Mouse (Mus musculus) midbrain, embryonic 15.5 days (tissue): ENCODE measurements around the gene F13a1. TPM values are rescaled to one million over a fixed set of nuclear protein-coding genes. Genes with fewer than 3 reads are reported as not detected.

Experiments used
- ATAC-seq: fragments of 200-750 bp; cut with Nextera tagmentation; replicated peaks from 2 replicates; pipeline ENCODE4 v1.8.0; 2017; ENCODE audit warnings: moderate TSS enrichment
- H3K27ac ChIP-seq: fragments of 300-500 bp; sonication (generic); 2 replicates; pipeline ENCODE4 v1.5.1; 2015; ENCODE audit warnings: mild to moderate bottlenecking, inconsistent platforms
- H3K27me3 ChIP-seq: fragments of 300-500 bp; sonication (generic); replicated peaks from 2 replicates; pipeline ENCODE4 v1.6.1; 2015; ENCODE audit warnings: inconsistent platforms
- H3K36me3 ChIP-seq: fragments of 300-500 bp; sonication (generic); replicated peaks from 2 replicates; pipeline ENCODE4 v1.6.1; 2015; ENCODE audit warnings: inconsistent platforms
- H3K4me1 ChIP-seq: fragments of 300-500 bp; sonication (generic); 2 replicates; pipeline ENCODE4 v1.6.1; 2015; ENCODE audit warnings: inconsistent platforms
- H3K4me2 ChIP-seq: fragments of 300-500 bp; sonication (generic); 2 replicates; pipeline ENCODE4 v1.6.1; 2015; ENCODE audit warnings: inconsistent platforms, mild to moderate bottlenecking, moderate library complexity
- H3K4me3 ChIP-seq: fragments of 300-500 bp; sonication (generic); 2 replicates; pipeline ENCODE4 v1.5.1; 2015; ENCODE audit warnings: mild to moderate bottlenecking, inconsistent platforms
- H3K9ac ChIP-seq: fragments of 300-500 bp; sonication (generic); 2 replicates; pipeline ENCODE4 v1.6.1; 2015; ENCODE audit warnings: mild to moderate bottlenecking, inconsistent platforms
- H3K9me3 ChIP-seq: fragments of 300-500 bp; sonication (generic); 2 replicates; pipeline ENCODE4 v1.6.1; 2016; ENCODE audit warnings: inconsistent platforms
- WGBS: fragments of 180-500 bp; shearing (Covaris S2); methylation state at CpG from one replicate; pipeline ENCODE4 v1.1.7; 2015; ENCODE audit warnings: mixed read lengths; 5-methylcytosine and 5-hydroxymethylcytosine counted together
- polyA plus RNA-seq: library from polyadenylated mRNA; unstranded; fragments of >200 nt; fragmentation: Nextera tagmentation; extraction: Ambion mirVana; gene quantifications from 2 replicates; pipeline ENCODE4 v1.2.1, GENCODE M21; 2015

F13a1 gene
- polyA plus RNA-seq, 1 experiment from 2014 or later: 17.3 TPM

GRCm38 (mm10) chr13:36919737-36920136, 130.3 kb downstream of the F13a1 start:
- 54% methylated on average over 4 of the region's 4 CpGs for WGBS
- H3K9me3 ChIP-seq: no peaks in the 10 kb centered on the region
- no peaks in the 10 kb centered on the region for H3K36me3 ChIP-seq
- H3K4me3 ChIP-seq: no peak overlapping the region
- no peak overlapping the region for H3K27ac ChIP-seq
- 0 out of 2 replicates have a peak, but pooled peaks have one; percentile 39 for ATAC-seq
- no peaks in the 10 kb centered on the region for H3K4me1 ChIP-seq
- H3K9ac ChIP-seq: no peak overlapping the region
- no peak overlapping the region for H3K4me2 ChIP-seq
- no peaks in the 10 kb centered on the region for H3K27me3 ChIP-seq

- Histone ChIP-seq H3K4me3 (no peak overlapping the region), H3K4me2 (no peak overlapping the region), H3K36me3 (no peaks in the 10 kb centered on the region), H3K9me3 (no peaks in the 10 kb centered on the region), H3K27ac (no peak overlapping the region), H3K9ac (no peak overlapping the region), H3K4me1 (no peaks in the 10 kb centered on the region), H3K27me3 (no peaks in the 10 kb centered on the region)
- ATAC-seq: no peak
- WGBS: 14% methylated on average over 4 of the region's 4 CpGs
Measured at GRCm38 (mm10) chr13:36903885-36904284, 146.2 kb downstream of the F13a1 start.

GRCm38 (mm10) chr13:36903447-36903846, 146.6 kb downstream of the F13a1 start:
- 35% methylated on average over 1 of the region's 1 CpGs for WGBS
- ATAC-seq: no peak

GRCm38 (mm10) chr13:36901603-36902002, 148.4 kb downstream of the F13a1 start:
- H3K9ac ChIP-seq: no peak overlapping the region
- WGBS: 87% methylated on average over 3 of the region's 3 CpGs
- H3K27me3 ChIP-seq: no peaks in the 10 kb centered on the region
- H3K9me3 ChIP-seq: no peaks in the 10 kb centered on the region
- ATAC-seq: no peak
- H3K27ac ChIP-seq: no peak overlapping the region
- H3K4me2 ChIP-seq: no peak overlapping the region
- no peaks in the 10 kb centered on the region for H3K36me3 ChIP-seq
- no peaks in the 10 kb centered on the region for H3K4me1 ChIP-seq
- no peak overlapping the region for H3K4me3 ChIP-seq

More at GRCm38 (mm10) chr13:36903447-36903846, 146.6 kb downstream of the F13a1 start:
- H3K27me3 ChIP-seq: no peaks in the 10 kb centered on the region
- H3K36me3 ChIP-seq: no peaks in the 10 kb centered on the region
- no peak overlapping the region for H3K27ac ChIP-seq
- H3K4me1 ChIP-seq: no peaks in the 10 kb centered on the region
- no peak overlapping the region for H3K4me3 ChIP-seq
- no peak overlapping the region for H3K4me2 ChIP-seq
- no peaks in the 10 kb centered on the region for H3K9me3 ChIP-seq
- no peak overlapping the region for H3K9ac ChIP-seq

- Histone ChIP-seq H3K9ac (no peak overlapping the region), H3K9me3 (no peaks in the 10 kb centered on the region), H3K27ac (no peak overlapping the region), H3K36me3 (no peaks in the 10 kb centered on the region), H3K4me1 (no peaks in the 10 kb centered on the region), H3K4me2 (no peak overlapping the region), H3K4me3 (no peak overlapping the region), H3K27me3 (no peaks in the 10 kb centered on the region)
- 79% methylated on average over 3 of the region's 3 CpGs for WGBS
- no peak for ATAC-seq
Measured at GRCm38 (mm10) chr13:36901016-36901415, 149.0 kb downstream of the F13a1 start.

- no peak for ATAC-seq
- 49% methylated on average over 3 of the region's 3 CpGs for WGBS
Measured at GRCm38 (mm10) chr13:36896061-36896460, 154.0 kb downstream of the F13a1 start.

GRCm38 (mm10) chr13:36893762-36894161, 156.3 kb downstream of the F13a1 start:
- Histone ChIP-seq H3K4me2 (no peak overlapping the region), H3K4me1 (no peaks in the 10 kb centered on the region), H3K9ac (no peak overlapping the region), H3K27me3 (no peaks in the 10 kb centered on the region), H3K4me3 (no peak overlapping the region), H3K9me3 (no peaks in the 10 kb centered on the region), H3K36me3 (no peaks in the 10 kb centered on the region), H3K27ac (no peak overlapping the region)
- WGBS: 96% methylated on average over 3 of the region's 3 CpGs
- no peak for ATAC-seq

More at GRCm38 (mm10) chr13:36896061-36896460, 154.0 kb downstream of the F13a1 start:
- Histone ChIP-seq H3K9me3 (no peaks in the 10 kb centered on the region), H3K36me3 (no peaks in the 10 kb centered on the region), H3K9ac (no peak overlapping the region), H3K4me3 (no peak overlapping the region), H3K4me1 (no peaks in the 10 kb centered on the region), H3K27me3 (no peaks in the 10 kb centered on the region), H3K27ac (no peak overlapping the region), H3K4me2 (no peak overlapping the region)

GRCm38 (mm10) chr13:36892216-36892615, 157.8 kb downstream of the F13a1 start:
- ATAC-seq: no peak
- Histone ChIP-seq H3K9me3 (no peaks in the 10 kb centered on the region), H3K27ac (no peak overlapping the region), H3K36me3 (no peaks in the 10 kb centered on the region), H3K27me3 (no peaks in the 10 kb centered on the region), H3K4me1 (no peaks in the 10 kb centered on the region), H3K9ac (no peak overlapping the region), H3K4me2 (no peak overlapping the region), H3K4me3 (no peak overlapping the region)
- WGBS: 97% methylated on average over 1 of the region's 1 CpGs

- Histone ChIP-seq H3K4me3 (no peak overlapping the region), H3K27me3 (no peaks in the 10 kb centered on the region), H3K4me2 (no peak overlapping the region), H3K36me3 (no peaks in the 10 kb centered on the region), H3K9ac (no peak overlapping the region), H3K27ac (no peak overlapping the region), H3K4me1 (no peaks in the 10 kb centered on the region), H3K9me3 (no peaks in the 10 kb centered on the region)
- no peak for ATAC-seq
- 88% methylated on average over 7 of the region's 7 CpGs for WGBS
Measured at GRCm38 (mm10) chr13:36885973-36886372, 164.1 kb downstream of the F13a1 start.

- 83% methylated on average over 3 of the region's 3 CpGs for WGBS
- no peak for ATAC-seq
- no peak overlapping the region for H3K9ac ChIP-seq
- H3K4me2 ChIP-seq: no peak overlapping the region
- no peaks in the 10 kb centered on the region for H3K9me3 ChIP-seq
- H3K27me3 ChIP-seq: no peaks in the 10 kb centered on the region
- no peaks in the 10 kb centered on the region for H3K4me1 ChIP-seq
- H3K4me3 ChIP-seq: no peak overlapping the region
- no peak overlapping the region for H3K27ac ChIP-seq
- H3K36me3 ChIP-seq: no peaks in the 10 kb centered on the region
Measured at GRCm38 (mm10) chr13:36839111-36839510, 210.9 kb downstream of the F13a1 start.
